Mouse (Mus musculus): Measurements from ENCODE around the gene Gm2012.
"Not testable (repeated sequence)": the region's sequence is repeated elsewhere in the genome, so short reads cannot be mapped to it uniquely, and the experiment has no call there.

GRCm38 (mm10) chrX:26159146-26159545 is 72.0 kb downstream of the Gm2012 start:
- not testable (repeated sequence) for TF ChIP-seq CTCF (IDR thresholded peaks at IDR 0.05; ENCODE audit: low read depth, low read length); POLR2A (IDR thresholded peaks at IDR 0.05; ENCODE audit: borderline replicate concordance, low read depth, low read length)
